Comparison of ENCODE assay signal across 8 mouse cellular contexts in genomic region chr7:140035456-140035855, GRCm38 (mm10). TPM values are rescaled to one million over a fixed set of nuclear protein-coding genes. Genes with fewer than 3 reads are reported as not detected.
A peak's percentile ranks its signal among the peaks of the same experiment; 100 is the strongest.
DNase-seq lines count a peak whose midpoint lies in the region; ATAC-seq and TF ChIP-seq lines count a peak whose summit lies in the region.

No protein-coding gene starts in this region.

- 7% methylated on average over 7 of the region's 7 CpGs for WGBS in cerebellum, adult 2 months
- 14% methylated on average over 7 of the region's 7 CpGs for WGBS in spleen, adult 2 months
- 12% methylated on average over 7 of the region's 7 CpGs for WGBS in limb, embryonic 15.5 days
- WGBS in stomach, postnatal 0 days = 7% methylated on average over 7 of the region's 7 CpGs

- no peaks in the 10 kb centered on the region for H3K9me3 ChIP-seq in limb, embryonic 15.5 days
- no peaks in the 10 kb centered on the region for H3K9me3 ChIP-seq in stomach, postnatal 0 days (ENCODE audit: control insufficient read depth, low read length)

- peak overlapping the region; percentile 77 for H3K4me2 ChIP-seq in limb, embryonic 15.5 days
- H3K4me2 ChIP-seq in stomach, postnatal 0 days (replicated peaks; ENCODE audit: low read depth) = peak overlapping the region; percentile 88

- TF ChIP-seq EP300 in stomach, postnatal 0 days (optimal IDR thresholded peaks at IDR 0.05) = no peak

- no peak overlapping the region for H3K27ac ChIP-seq in cerebellum, adult 2 months (ENCODE audit: insufficient read depth, low read length)
- H3K27ac ChIP-seq in spleen, adult 2 months (ENCODE audit: insufficient read depth, low read length) = no peak overlapping the region
- H3K27ac ChIP-seq in limb, embryonic 15.5 days = peak overlapping the region; percentile 95
- peak overlapping the region; percentile 88 for H3K27ac ChIP-seq in stomach, postnatal 0 days (replicated peaks)

- TF ChIP-seq CTCF in cerebellum, adult 2 months (IDR thresholded peaks at IDR 0.05; ENCODE audit: borderline replicate concordance, insufficient read depth, low read depth, low read length) = no peak
- TF ChIP-seq CTCF in spleen, adult 2 months (IDR thresholded peaks at IDR 0.05; ENCODE audit: extremely low read depth, insufficient read depth, insufficient read length, insufficient replicate concordance) = no peak
- no peak for TF ChIP-seq CTCF in stomach, postnatal 0 days (IDR thresholded peaks at IDR 0.05; ENCODE audit: low read depth)

- no peaks in the 10 kb centered on the region for H3K27me3 ChIP-seq in cerebellum, adult 2 months (ENCODE audit: control insufficient read depth, insufficient read depth, low read length)
- no peaks in the 10 kb centered on the region for H3K27me3 ChIP-seq in spleen, adult 2 months (ENCODE audit: control insufficient read depth, insufficient read depth, low read length)
- no peaks in the 10 kb centered on the region for H3K27me3 ChIP-seq in limb, embryonic 15.5 days
- no peaks in the 10 kb centered on the region for H3K27me3 ChIP-seq in stomach, postnatal 0 days (ENCODE audit: control insufficient read depth, insufficient read depth, low read length)

- no peak for DNase-seq in cerebellum, adult 2 months
- DNase-seq in cerebellum, postnatal 10 days = no peak
- no peak for DNase-seq in spleen, adult 2 months (ENCODE audit: low read depth in 1 of 2, low spot score in 2 of 2)
- no peak for DNase-seq in spleen, adult 18-20 months
- DNase-seq in stomach, postnatal 0 days (ENCODE audit: low spot score) = no peak
- no peak for DNase-seq in ovary, adult 18-20 months (ENCODE audit: low spot score)

- peaks cover 16% of the 10 kb centered on the region for H3K36me3 ChIP-seq in spleen, adult 2 months (ENCODE audit: control insufficient read depth, insufficient read depth, low read length)
- H3K36me3 ChIP-seq in limb, embryonic 15.5 days = peaks cover 45% of the 10 kb centered on the region
- peaks cover 7% of the 10 kb centered on the region for H3K36me3 ChIP-seq in stomach, postnatal 0 days (ENCODE audit: control insufficient read depth, insufficient read depth, low read length)

- H3K4me3 ChIP-seq in cerebellum, adult 2 months (replicated peaks; ENCODE audit: insufficient read depth, low read depth, low read length) = peak overlapping the region; percentile 83
- H3K4me3 ChIP-seq in spleen, adult 2 months (ENCODE audit: extremely low read depth, insufficient read depth, insufficient read length) = peak overlapping the region; percentile 94
- peak overlapping the region; percentile 83 for H3K4me3 ChIP-seq in limb, embryonic 15.5 days
- H3K4me3 ChIP-seq in stomach, postnatal 0 days (ENCODE audit: low read depth, low read length) = peak overlapping the region; percentile 76

- no peak for ATAC-seq in limb, embryonic 15.5 days (ENCODE audit: insufficient number of reproducible peaks, low FRiP score, low TSS enrichment, low read depth)
- ATAC-seq in stomach, postnatal 0 days (ENCODE audit: low FRiP score, low TSS enrichment) = no peak
- ATAC-seq in granulocyte monocyte progenitor cell, adult 5-6 weeks (replicated peaks; ENCODE audit: poor library complexity, severe bottlenecking) = no peak

- TF ChIP-seq POLR2A in cerebellum, adult 2 months (IDR thresholded peaks at IDR 0.05; ENCODE audit: borderline replicate concordance, insufficient read depth, low read length) = no peak
- no peak for TF ChIP-seq POLR2A in spleen, adult 2 months (IDR thresholded peaks at IDR 0.05; ENCODE audit: low read depth, low read length)

- peak overlapping the region; percentile 87 for H3K9ac ChIP-seq in limb, embryonic 15.5 days
- H3K9ac ChIP-seq in stomach, postnatal 0 days (ENCODE audit: low read length) = peak overlapping the region; percentile 88

- H3K4me1 ChIP-seq in cerebellum, adult 2 months (ENCODE audit: control insufficient read depth, insufficient read depth, low read length) = peaks cover 6% of the 10 kb centered on the region; the same call in 1 of the 2 replicates
- H3K4me1 ChIP-seq in spleen, adult 2 months (ENCODE audit: control insufficient read depth, insufficient read depth, insufficient read length) = peaks cover 5% of the 10 kb centered on the region; the same call in 1 of the 2 replicates
- peaks cover 20% of the 10 kb centered on the region for H3K4me1 ChIP-seq in limb, embryonic 15.5 days
- H3K4me1 ChIP-seq in stomach, postnatal 0 days (replicated peaks; ENCODE audit: control insufficient read depth, insufficient read depth) = peaks cover 3% of the 10 kb centered on the region; the same call in 1 of the 2 replicates

RNA-seq across cellular contexts. Expression of gene Zfp511, which starts 0.7 kb away (rescaled TPM):
- polyA plus RNA-seq in cerebellum, adult 2 months (2012; rRNA removed) = 75.8 and 76.9 TPM in 2 replicates
- polyA plus RNA-seq in spleen, adult 2 months (2012; rRNA removed) = 43.3 and 95.2 TPM in 2 replicates
- 36.9 and 37.2 TPM in 2 replicates for polyA plus RNA-seq in limb, embryonic 15.5 days (2015; fragmentation: Nextera tagmentation; extraction: Ambion mirVana)
- 19.7 and 20.7 TPM in 2 replicates for polyA plus RNA-seq in stomach, postnatal 0 days (2015; fragmentation: Nextera tagmentation; extraction: Ambion mirVana)
- 21.3 and 21.5 TPM in 2 replicates for total RNA-seq in granulocyte monocyte progenitor cell, adult 5-6 weeks (2014; fragmentation: Nextera tagmentation)
- total RNA-seq in granulocyte monocyte progenitor cell, adult 5-6 weeks (2017) = 20.6 and 21.5 TPM in 2 replicates

RNA-seq across cellular contexts. Expression of gene Tubgcp2, which starts 1.0 kb away (rescaled TPM):
- polyA plus RNA-seq in cerebellum, adult 2 months (2012; rRNA removed) = 51.4 and 54.5 TPM in 2 replicates
- polyA plus RNA-seq in spleen, adult 2 months (2012; rRNA removed) = 16.3 and 17.5 TPM in 2 replicates
- polyA plus RNA-seq in limb, embryonic 15.5 days (2015; fragmentation: Nextera tagmentation; extraction: Ambion mirVana) = 50.6 and 51.9 TPM in 2 replicates
- 17.7 and 20.1 TPM in 2 replicates for polyA plus RNA-seq in stomach, postnatal 0 days (2015; fragmentation: Nextera tagmentation; extraction: Ambion mirVana)
- total RNA-seq in granulocyte monocyte progenitor cell, adult 5-6 weeks (2014; fragmentation: Nextera tagmentation) = 19.2 and 34.8 TPM in 2 replicates
- 36.3 and 40.4 TPM in 2 replicates for total RNA-seq in granulocyte monocyte progenitor cell, adult 5-6 weeks (2017)

RNA-seq across cellular contexts. Expression of gene Msx3, which starts 13.4 kb away (rescaled TPM):
- not detected in 2 replicates for polyA plus RNA-seq in cerebellum, adult 2 months (2012; rRNA removed)
- polyA plus RNA-seq in spleen, adult 2 months (2012; rRNA removed) = not detected in 2 replicates
- polyA plus RNA-seq in limb, embryonic 15.5 days (2015; fragmentation: Nextera tagmentation; extraction: Ambion mirVana) = not detected in 2 replicates
- polyA plus RNA-seq in stomach, postnatal 0 days (2015; fragmentation: Nextera tagmentation; extraction: Ambion mirVana) = 0.04 TPM in 1 of 2 replicates, not detected in the other
- not detected in 2 replicates for total RNA-seq in granulocyte monocyte progenitor cell, adult 5-6 weeks (2014; fragmentation: Nextera tagmentation)
- not detected in 2 replicates for total RNA-seq in granulocyte monocyte progenitor cell, adult 5-6 weeks (2017)

RNA-seq across cellular contexts. Expression of gene Adam8, which starts 43.1 kb away (rescaled TPM):
- polyA plus RNA-seq in cerebellum, adult 2 months (2012; rRNA removed) = 2.8 and 4.1 TPM in 2 replicates
- 23.2 and 26.2 TPM in 2 replicates for polyA plus RNA-seq in spleen, adult 2 months (2012; rRNA removed)
- polyA plus RNA-seq in limb, embryonic 15.5 days (2015; fragmentation: Nextera tagmentation; extraction: Ambion mirVana) = 2.9 and 3.0 TPM in 2 replicates
- polyA plus RNA-seq in stomach, postnatal 0 days (2015; fragmentation: Nextera tagmentation; extraction: Ambion mirVana) = 0.85 and 1.1 TPM in 2 replicates
- 0.38 TPM in 1 of 2 replicates, not detected in the other for total RNA-seq in granulocyte monocyte progenitor cell, adult 5-6 weeks (2014; fragmentation: Nextera tagmentation)
- total RNA-seq in granulocyte monocyte progenitor cell, adult 5-6 weeks (2017) = 0.99 and 1.3 TPM in 2 replicates

RNA-seq across cellular contexts. Expression of gene Caly, which starts 46.9 kb away (rescaled TPM):
- 189 and 198 TPM in 2 replicates for polyA plus RNA-seq in cerebellum, adult 2 months (2012; rRNA removed)
- not detected in 2 replicates for polyA plus RNA-seq in spleen, adult 2 months (2012; rRNA removed)
- 0.55 and 1.2 TPM in 2 replicates for polyA plus RNA-seq in limb, embryonic 15.5 days (2015; fragmentation: Nextera tagmentation; extraction: Ambion mirVana)
- 4.5 and 5.6 TPM in 2 replicates for polyA plus RNA-seq in stomach, postnatal 0 days (2015; fragmentation: Nextera tagmentation; extraction: Ambion mirVana)
- 0.67 TPM in 1 of 2 replicates, not detected in the other for total RNA-seq in granulocyte monocyte progenitor cell, adult 5-6 weeks (2014; fragmentation: Nextera tagmentation)
- total RNA-seq in granulocyte monocyte progenitor cell, adult 5-6 weeks (2017) = not detected in 2 replicates

Comparison
In these comparisons a context has a peak if more than half of its experiments do, and no peak if none do; other contexts are left out.
1. H3K27ac ChIP-seq: peak in limb, embryonic 15.5 days (single experiment) and stomach, postnatal 0 days (single experiment); none in cerebellum, adult 2 months (single experiment) and spleen, adult 2 months (single experiment).
2. Peak in every context shown above with its lines, with median percentiles within 50 percentile points of each other: H3K4me3 ChIP-seq.